Mouse (Mus musculus) liver, embryonic 14 days (tissue): Measurements from ENCODE around the gene Dchs1. TPM values are rescaled to one million over a fixed set of nuclear protein-coding genes. Genes with fewer than 3 reads are reported as not detected.

ENCODE experiments used
- polyA plus RNA-seq: library from polyadenylated mRNA; depleted of rRNA; stranded (reverse); fragments of >200 nt; gene quantifications from 2 replicates; pipeline ENCODE4 v1.2.3, GENCODE M21; 2012; rRNA removed

Dchs1 gene
- 0.53 and 0.54 TPM in 2 replicates for polyA plus RNA-seq

DNA sequence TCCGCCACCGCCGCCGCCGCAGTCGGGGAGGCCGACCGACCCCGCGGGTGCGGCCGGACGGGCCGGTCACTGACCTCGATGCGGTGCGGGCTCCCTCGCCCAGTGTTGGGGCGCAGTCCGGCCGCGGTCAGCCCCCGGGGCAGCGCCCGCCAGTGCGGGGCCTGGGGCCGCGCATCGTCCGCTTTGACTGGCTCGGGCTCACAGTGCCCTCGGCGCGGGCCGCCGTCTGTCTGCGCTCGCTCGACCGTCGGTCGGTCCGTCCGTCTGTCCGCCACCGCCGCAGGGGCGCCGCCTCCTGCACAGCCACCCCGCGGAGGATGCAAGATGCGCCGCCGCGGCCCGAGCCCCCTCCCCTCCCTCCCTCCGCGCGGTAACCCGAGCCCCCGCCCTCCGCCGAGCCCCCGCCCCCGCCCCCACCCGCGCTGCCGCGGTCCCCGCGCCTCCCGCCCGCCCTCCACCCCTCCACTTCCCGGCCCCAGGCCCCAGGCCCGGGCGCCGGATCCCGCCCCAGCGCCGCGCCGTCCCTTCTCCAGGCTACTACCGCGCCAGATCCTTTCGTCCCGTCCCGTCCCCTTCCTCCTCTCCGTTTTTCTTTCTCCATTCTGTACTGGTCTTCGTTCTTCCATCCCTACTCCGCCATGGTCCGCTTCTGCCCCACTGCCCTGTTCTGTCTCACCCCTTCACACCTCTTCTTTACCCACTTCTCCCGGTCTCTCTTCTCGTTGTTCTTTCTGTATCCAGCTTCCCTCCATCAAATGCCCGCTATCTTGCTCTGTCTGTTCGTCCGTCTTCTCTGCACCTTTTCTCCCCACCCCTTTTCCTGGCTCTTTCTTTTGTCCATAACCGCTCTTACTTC is at the start of gene Dchs1:
Dchs1 (minus strand) TSS at position 370 of the 856 bp plus-strand sequence.

DNA sequence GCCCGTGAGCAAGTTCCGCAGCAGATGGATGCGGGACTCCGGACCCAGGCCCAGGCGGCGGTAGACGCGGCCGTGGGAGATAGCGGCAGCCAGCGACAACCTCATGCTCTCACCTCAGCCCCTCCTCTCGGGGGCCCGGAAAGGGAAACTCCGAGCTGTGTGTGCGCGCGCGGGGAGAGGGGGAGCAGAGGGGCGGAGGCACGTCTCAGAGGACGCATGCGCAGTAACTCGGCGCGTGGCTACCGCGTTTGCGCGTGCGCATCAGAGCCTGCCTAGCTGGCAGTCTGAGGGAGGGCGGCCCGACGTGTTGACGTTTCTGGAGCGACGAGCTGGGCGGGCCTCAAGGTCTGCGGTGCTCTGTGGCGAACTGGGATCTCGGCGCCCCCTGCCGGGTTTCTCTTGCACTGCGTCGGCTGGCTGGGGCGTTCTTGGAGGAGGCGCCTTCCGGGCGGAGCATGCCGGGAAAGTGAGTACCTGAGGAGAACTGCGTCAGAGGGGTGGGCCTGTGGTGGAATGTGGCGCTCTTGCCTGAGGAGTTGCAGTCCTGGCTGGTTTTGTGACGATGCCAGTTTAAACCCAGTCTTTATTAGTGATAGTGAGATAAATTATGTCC is 23.5 kb upstream of the Dchs1 start, which contains the start of gene Mrpl17:
Mrpl17 (minus strand) TSS at position 223 of the 613 bp plus-strand sequence.

DNA sequence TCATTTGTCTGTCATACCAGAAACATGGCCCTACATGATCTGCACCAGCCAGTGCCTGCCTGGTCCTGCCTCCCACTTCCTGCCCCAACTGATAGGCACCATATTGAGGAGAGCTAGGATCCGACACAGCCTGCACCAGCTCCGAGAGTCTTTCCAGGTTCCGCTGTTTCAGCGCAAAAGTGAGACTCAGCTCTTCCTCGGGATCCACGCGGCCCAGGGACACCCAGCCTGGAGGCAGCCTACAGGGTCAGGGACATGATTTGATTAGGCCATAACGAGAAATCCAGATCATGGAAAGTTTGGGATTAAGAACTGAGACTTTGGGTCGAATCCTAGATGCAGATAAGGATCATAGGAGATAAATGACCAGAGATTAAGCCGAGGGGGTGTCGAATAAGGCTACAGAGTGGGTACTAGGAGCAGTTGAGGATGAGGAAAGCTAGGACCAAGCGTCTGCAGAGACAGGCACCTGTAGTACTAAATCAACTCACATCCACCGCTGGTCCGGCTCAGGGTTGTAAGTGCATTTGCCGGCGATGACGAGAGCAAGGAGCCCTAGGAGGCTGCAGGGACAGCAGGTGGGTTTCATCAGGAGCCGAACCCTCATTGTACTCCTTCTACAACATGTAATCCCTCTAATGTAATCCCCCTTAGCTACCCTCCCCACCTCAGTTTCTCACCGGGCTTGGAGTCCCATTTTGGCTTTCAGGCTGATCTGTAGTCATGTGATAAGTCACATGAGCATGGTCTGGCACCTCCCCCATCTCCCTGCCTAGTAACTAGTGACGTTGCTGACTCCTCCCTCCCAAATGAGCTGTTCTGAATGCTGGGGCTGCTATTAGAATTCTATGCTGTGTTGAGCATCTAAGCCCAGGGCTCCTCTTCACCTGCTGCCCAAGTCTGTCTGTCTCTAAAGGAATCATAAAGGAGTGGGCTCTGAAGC is 35.7 kb downstream of the Dchs1 start, which contains the start of gene Tpp1:
Tpp1 (minus strand) TSS at position 745 of the 943 bp plus-strand sequence.

DNA sequence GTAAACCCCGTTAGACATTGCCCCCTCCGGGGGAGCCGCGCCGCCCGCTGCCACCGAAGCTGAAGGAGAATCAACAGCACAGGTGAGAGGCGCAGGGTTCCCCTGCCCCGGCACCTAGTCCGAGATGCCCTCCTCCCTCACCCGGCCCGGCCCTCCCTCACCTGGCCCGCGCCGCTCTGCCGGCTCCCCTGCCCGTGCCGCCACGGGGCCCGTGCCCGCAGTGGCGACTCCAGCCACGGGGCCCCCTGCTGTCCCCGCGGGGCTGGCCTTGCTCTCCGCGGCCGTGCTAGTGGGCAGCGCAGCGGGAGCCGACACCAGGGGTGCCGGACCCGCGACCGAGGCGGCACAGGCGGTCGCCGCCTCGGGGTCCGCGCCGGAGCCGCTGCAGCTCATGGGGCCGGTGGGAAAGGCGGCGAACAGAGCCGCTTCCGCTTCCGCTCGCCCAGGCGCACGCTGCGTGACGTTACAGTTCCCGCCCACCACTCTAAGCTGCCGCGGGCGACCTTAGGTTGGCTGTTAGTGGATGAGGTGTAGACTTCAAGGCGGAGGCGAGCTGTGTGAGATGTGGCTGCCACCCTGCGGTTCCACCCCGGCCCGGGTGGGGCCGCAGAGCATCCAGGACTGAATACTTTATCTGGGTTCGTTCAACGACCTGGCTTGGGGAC is 43.4 kb downstream of the Dchs1 start, which contains the start of gene Taf10:
Taf10 (minus strand) TSS at position 436 of the 665 bp plus-strand sequence.

DNA sequence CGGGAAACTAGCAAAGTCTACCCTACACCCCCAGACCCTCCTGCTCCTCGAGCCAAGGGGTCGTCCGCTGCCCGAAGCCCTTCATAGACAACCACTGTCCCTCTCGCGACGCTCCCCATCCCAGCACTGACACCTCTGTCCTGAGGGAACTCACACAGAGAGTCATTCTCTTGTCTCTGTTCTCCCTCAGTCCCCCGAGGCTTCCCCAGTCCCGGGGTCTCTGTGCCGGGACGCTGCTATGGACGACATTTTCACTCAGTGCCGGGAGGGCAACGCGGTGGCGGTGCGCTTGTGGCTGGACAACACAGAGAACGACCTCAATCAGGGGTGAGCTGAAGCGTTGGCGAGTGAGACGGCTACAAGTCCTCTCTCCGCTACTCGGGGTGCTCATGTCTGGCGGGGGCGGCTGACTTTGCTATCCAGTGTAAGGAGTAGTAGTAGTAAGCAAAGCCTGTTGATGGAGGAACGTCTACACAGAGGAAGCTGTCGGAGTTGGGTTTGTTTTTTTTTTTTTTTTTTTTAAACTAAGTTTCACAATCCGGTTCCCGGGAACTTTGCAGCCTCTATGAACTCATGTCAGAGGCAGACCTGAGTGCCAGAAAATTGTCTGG is 50.4 kb downstream of the Dchs1 start, which contains the start of gene Rrp8:
Rrp8 (minus strand) TSS at position 475 of the 611 bp plus-strand sequence.

DNA sequence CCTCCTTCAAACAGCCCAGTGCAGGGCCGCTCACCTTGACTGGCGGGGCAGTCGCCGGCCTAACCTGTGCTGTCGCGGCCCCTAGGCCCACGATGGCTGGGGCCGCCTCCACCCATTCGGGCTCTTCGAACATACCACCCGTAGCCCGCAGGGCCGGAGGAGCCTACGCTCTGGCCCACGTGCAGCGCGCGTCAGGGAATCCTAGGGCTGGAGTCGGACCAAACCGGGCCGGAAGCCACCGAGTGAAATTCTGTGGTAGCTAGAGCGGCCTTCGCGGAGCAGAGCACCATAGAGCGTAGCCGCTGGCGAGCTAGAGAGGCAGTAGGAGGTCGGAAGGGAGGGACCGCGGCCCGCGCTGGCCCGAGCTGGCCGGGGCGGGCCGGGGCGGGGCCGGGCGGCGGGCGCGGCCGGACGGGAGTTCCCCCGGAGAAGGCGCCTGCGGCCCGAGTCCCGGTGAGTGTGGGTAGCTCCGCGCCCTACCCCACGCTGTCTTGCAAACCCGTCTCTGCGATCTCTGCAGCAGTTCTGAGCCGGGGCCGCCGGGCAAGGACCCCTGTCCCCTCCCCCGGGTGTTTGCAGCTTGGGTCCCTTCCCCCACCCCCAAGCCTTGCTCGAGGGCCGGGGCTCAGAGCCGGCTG is 51.1 kb downstream of the Dchs1 start, which contains the start of gene Ilk:
Ilk (plus strand) TSS at position 329 of the 638 bp plus-strand sequence.

Other genes starting within 250 kb of the Dchs1 start
- gene Smpd1, start 233.3 kb downstream of the Dchs1 start, polyA plus RNA-seq = 8.7 and 10.2 TPM in 2 replicates
- 1.7 TPM in 2 replicates for gene Apbb1, start 206.0 kb downstream of the Dchs1 start, polyA plus RNA-seq
- gene Hpx, start 187.5 kb downstream of the Dchs1 start, polyA plus RNA-seq = 175 and 220 TPM in 2 replicates
- gene Trim3, start 154.1 kb downstream of the Dchs1 start, polyA plus RNA-seq = 4.4 and 4.6 TPM in 2 replicates
- 58.1 and 59.9 TPM in 2 replicates for gene Timm10b, start 147.6 kb downstream of the Dchs1 start, polyA plus RNA-seq
- 11.8 and 15.0 TPM in 2 replicates for gene Arfip2, start 147.2 kb downstream of the Dchs1 start, polyA plus RNA-seq
- gene Gm45799, start 147.1 kb downstream of the Dchs1 start, polyA plus RNA-seq = 61.9 and 66.6 TPM in 2 replicates
- 0.52 and 0.68 TPM in 2 replicates for gene Dnhd1, start 136.8 kb downstream of the Dchs1 start, polyA plus RNA-seq
- gene Ilk, start 51.1 kb downstream of the Dchs1 start, polyA plus RNA-seq = 64.6 and 77.3 TPM in 2 replicates
- gene Rrp8, start 50.3 kb downstream of the Dchs1 start, polyA plus RNA-seq = 8.1 and 9.2 TPM in 2 replicates
- gene Taf10, start 43.3 kb downstream of the Dchs1 start, polyA plus RNA-seq = 172 and 195 TPM in 2 replicates
- 31.5 and 35.3 TPM in 2 replicates for gene Tpp1, start 35.4 kb downstream of the Dchs1 start, polyA plus RNA-seq
- 132 and 139 TPM in 2 replicates for gene Mrpl17, start 23.4 kb upstream of the Dchs1 start, polyA plus RNA-seq
- 0.58 and 0.95 TPM in 2 replicates for gene Gm4070, start 166.3 kb upstream of the Dchs1 start, polyA plus RNA-seq